Mouse (Mus musculus) urinary bladder, postnatal 0 days (tissue): ENCODE results near the gene Phf21a. TPM values are rescaled to one million over a fixed set of nuclear protein-coding genes. Genes with fewer than 3 reads are reported as not detected.

ENCODE experiments used
- microRNA counts: library from miRNA; unstranded; fragments of <30 nt; microRNA quantifications from one replicate; lab custom pipeline; 2016
- microRNA-seq: library from miRNA; unstranded; fragments of <30 nt; microRNA quantifications from one replicate; pipeline ENCODE4, GENCODE M21; 2016
- polyA plus RNA-seq: library from polyadenylated mRNA; unstranded; fragments of >200 nt; fragmentation: Nextera tagmentation; extraction: Ambion mirVana; gene quantifications from 2 replicates; pipeline ENCODE4 v1.2.1, GENCODE M21; 2015

Phf21a gene
- polyA plus RNA-seq: 10.1 and 11.0 TPM in 2 replicates

DNA sequence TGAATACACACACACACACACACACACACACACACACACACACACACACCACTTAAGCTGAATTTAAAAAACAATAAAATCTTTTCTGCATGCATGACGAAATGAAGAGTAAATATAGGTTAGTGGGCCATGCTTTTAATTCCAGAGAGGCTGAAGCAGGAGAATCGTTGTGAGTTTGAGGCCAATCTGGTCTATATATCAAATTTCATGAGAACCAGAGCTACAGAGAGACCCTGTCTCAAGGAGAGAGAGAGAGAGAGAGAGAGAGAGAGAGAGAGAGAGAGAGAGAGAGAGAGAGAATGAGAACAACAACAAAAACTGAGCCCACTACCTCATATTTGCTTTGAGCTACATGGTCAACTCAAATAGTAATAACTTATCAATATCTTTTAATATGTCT, at the start of gene Phf21a:
Gene Phf21a, plus strand, starts transcription at position 301 of the 400 bp plus-strand sequence.

DNA sequence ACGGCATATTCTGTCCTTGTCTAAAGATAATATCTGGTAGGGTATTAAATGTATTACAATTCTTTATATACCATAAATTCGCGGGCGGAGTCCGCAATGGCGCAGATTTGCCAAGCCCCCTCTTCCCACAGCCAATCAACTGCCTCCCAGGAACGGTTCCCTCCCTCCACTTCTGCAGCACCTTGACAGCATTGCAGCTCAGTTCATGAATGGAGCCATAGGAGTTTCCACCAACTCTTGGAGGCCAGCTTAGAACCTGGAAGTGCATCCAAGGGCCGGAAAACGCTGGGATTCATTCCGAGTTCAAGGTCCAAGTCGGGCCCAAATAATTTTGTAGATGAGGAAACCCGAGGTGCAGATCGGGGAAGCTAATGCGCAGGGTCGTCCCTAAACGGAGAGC, 281.6 kb downstream of the Phf21a start, which contains the start of the genes Pex16 and Large2:
Gene Pex16, plus strand, starts transcription at position 163 of the 400 bp plus-strand sequence.
Gene Large2, minus strand, starts transcription at position 356 of the 400 bp plus-strand sequence.

DNA sequence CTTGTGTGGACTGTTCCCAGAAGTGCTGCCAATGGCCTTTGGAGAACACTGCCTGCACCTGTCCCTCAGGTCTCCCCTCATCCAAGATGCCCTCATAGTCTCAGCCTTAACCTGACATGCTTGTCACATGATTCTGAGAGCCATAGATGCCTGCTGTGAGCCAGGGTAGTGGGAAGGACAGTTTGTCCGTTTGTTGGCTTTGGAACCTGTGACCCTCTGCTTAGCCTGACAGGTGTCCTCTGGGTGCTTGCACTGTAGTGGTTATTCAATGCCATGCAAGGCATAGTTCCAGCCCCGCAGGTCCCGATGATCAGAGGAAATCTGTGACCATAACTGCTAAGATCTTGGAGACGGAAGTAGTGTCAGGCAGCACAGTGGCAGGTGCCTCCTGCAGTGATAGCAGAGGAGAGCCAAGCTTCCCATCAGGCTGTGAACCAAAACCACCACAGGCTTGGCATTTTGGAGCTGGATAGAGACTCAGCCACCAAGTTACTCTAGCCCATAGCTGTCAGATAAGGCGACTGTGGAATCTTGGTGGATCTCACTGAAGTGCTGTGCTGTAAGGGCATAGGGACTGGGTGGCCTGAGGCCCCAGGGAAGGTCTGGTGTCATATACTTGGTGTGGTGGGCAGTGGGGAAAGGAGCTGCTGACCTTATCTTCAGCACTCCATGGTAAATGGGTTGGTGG, 289.1 kb downstream of the Phf21a start, which contains the start of gene 1700029I15Rik:
Gene 1700029I15Rik, plus strand, starts transcription at position 638 of the 688 bp plus-strand sequence.

DNA sequence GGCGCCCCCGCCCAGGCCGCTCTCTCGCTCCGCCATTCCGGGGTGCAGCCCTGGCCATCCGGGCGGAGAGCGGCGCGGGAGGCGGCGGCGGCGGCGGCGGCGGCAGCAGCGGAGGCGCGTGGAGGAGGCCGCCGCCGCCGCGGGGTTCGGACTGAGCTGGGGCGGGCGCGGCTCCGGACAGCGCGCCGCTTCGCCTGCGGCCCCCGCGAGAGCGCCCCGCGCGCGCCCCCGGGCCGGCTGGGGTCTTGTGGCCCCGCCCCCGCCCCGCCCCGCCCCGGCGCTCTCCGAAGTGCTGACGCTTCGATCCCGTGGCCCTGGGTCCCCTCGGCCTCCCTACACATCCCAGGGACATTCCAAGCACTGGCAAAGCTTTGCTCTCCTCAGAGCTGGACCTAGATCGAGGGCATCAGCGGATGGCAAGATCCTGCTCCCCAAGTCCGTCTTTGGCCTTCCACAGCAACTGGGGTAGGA, 308.2 kb downstream of the Phf21a start, which contains the start of gene Mapk8ip1:
Gene Mapk8ip1, minus strand, starts transcription at position 173 of the 471 bp plus-strand sequence.

MicroRNAs within 50 kb of the gene (microRNA counts, 519-probe panel; counts per million panel counts)
- 4,106 counts per million, percentile 75 among the panel's probes with 10 or more counts for microRNA mmu-miR-1955 (lab: Ali Mortazavi, UCI)

Small RNA genes lying within 50 kb of the gene (microRNA-seq; reads per million reads assigned to microRNA genes)
- gene Mir1955: 14.8 reads per million, percentile 24 among the genes with 10 or more reads in this experiment
- not detected for gene Mir7000

Other genes with a start within 250 kb of the Phf21a start
- not detected in 2 replicates for gene Chrm4, start 165.9 kb upstream of the Phf21a start, polyA plus RNA-seq
- 87.8 TPM in 2 replicates for gene Mdk, start 160.8 kb upstream of the Phf21a start, polyA plus RNA-seq
- 0.93 and 1.1 TPM in 2 replicates for gene Gm9821, start 147.4 kb upstream of the Phf21a start, polyA plus RNA-seq
- 24.7 and 35.9 TPM in 2 replicates for gene Dgkz, start 117.3 kb upstream of the Phf21a start, polyA plus RNA-seq
- 22.4 and 25.5 TPM in 2 replicates for gene Creb3l1, start 68.6 kb upstream of the Phf21a start, polyA plus RNA-seq